Mouse (Mus musculus): Measurements from ENCODE around the gene Rnaset2a.

- no peak for TF ChIP-seq CTCF (IDR thresholded peaks at IDR 0.05; ENCODE audit: low read depth)
- TF ChIP-seq EP300 (IDR thresholded peaks at IDR 0.05; ENCODE audit: low read depth) = no peak
These were observed 29.2 kb upstream of the Rnaset2a start for GRCm38 (mm10) chr17:8177090-8177489.
